Mouse (Mus musculus) thymus, postnatal 0 days (tissue): ENCODE data around the gene Dnph1. TPM values are rescaled to one million over a fixed set of nuclear protein-coding genes. Genes with fewer than 3 reads are reported as not detected.

Experiments
- DNase-seq: peaks from one replicate; pipeline ENCODE4 v3.0.0-alpha.2; 2015; ENCODE audit warnings: low spot score
- polyA plus RNA-seq: library from polyadenylated mRNA; unstranded; fragments of >200 nt; fragmentation: Nextera tagmentation; extraction: Ambion mirVana; gene quantifications from 2 replicates; pipeline ENCODE4 v1.2.1, GENCODE M21; 2015

Gene Dnph1
- polyA plus RNA-seq, 1 experiment from 2014 or later: 28.3 TPM

DNA sequence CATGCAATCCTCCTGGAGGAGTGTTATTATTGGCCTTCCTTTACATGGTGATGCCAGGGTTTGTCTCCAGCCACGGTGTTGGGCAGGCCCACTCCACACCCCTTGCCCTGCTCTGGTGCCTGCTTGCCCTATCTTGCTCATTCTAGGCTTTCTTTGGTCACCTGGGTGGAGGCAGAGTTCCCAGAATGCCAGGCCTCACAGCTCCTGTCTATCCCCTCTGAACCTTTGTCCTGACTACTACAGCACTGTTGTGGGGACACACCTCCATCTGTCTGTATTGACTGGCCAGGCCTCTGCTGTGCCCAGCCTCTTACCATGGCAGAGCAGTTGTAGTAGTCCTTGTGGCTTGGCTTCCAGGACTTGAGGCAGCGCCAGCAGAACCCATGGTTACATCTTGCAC lies 6.3 kb downstream of the Dnph1 start:
- no peak for DNase-seq

DNA sequence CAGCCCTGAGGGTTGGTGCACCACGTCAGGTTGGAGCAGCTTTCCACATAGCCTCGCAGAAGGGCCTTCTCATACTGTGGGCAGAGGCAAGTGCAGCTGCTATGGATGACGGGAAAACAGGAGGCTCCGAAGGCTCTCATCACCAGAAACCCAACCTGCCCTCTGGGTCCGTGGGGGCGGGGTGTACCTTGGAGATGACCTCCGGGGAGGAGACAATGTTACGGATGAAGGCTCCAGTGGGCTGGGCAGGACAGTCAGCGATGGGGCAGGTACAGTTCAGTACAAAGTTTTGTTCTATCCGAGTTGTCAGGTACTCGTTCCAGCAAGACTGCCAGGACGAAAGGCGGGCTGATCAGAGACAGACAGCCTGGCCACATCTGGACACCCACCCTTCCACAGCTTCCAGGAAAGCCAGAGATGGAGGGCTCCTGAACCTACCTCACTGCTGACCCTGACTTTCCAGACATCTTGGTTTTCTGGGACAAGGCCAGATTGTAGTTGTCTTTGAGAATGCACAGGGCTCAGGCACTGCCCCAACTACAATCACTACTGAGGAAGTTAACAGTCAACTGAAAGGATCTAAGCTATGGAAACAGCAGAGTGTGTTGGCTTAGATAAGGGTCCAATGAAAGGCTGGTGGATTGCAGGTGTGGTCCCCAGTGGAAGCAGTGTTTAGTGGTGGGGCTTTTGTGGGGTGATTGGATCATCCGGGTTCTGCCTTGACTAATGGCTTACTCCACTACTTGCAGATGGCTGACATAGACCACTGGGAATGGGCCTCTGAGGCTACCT lies 7.5 kb downstream of the Dnph1 start:
- DNase-seq: no peak

DNA sequence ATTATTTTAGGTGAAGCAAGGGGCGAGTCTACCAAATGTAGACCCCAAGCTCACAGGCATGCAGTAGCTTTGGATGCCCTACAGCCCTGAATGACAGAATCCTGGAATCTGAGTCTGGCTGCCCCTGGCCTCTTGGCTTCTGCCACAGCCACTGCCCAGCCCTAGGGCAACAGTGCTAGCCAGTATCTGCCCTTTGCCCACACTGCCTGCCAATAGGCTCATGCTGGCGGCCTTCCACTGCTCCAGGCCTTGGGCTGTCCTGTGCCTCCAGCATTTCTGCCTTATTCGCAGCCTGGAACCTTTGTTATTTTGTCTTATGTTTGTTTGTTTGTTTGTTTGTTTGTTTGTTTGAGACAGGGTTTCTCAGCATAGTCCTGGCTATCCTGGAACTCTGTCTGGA lies 9.1 kb downstream of the Dnph1 start:
- DNase-seq: no peak

DNA sequence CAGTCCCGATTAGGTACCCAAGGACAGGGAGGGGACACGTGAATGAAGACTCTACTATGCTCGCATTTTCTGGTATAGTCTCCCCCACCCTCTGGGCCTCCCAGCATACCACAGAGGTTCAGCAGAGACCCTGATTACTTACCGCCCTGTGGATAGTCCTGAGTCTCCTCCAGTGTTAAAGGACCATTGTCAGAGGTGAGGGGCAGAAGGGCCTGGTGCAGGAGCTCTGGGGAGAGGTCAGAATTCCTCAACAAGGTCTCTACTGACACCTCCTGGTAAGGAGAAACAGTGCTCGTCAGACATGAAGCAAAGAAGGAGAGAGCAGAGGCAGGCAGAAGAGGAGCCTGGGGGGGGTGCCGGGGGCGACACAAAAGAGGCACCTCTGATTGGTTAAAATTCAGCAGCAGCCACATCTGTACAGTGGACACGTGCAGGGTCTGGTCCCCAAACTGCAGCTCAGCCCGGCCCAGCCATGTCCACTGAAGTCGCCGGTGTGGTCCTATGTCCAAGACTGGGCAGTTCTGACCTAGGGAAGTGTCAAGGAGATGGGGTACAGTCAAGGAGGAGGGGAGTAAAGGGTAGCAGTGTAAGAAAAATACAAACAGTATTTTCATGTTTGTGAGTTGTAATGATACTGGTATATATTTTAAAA lies 14.7 kb downstream of the Dnph1 start:
- peak; percentile 18 for DNase-seq

DNA sequence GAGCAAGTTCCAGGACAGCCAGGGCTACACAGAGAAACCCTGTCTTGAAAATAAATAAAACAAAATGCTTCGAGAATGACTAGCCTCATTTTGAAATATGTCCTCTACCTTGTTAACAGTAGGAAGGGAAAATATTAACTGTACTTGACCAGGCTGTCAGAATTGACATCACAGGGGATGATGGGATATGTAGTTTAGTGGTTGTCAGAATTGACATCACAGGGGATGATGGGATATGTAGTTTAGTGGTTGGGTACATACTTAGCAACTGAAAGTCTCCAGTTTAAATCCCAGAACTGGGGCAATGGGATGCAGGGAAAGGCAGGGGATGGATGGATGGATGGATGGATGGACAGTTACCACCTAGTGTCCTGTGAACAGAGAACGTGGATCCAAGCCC lies 16.8 kb downstream of the Dnph1 start:
- no peak for DNase-seq

DNA sequence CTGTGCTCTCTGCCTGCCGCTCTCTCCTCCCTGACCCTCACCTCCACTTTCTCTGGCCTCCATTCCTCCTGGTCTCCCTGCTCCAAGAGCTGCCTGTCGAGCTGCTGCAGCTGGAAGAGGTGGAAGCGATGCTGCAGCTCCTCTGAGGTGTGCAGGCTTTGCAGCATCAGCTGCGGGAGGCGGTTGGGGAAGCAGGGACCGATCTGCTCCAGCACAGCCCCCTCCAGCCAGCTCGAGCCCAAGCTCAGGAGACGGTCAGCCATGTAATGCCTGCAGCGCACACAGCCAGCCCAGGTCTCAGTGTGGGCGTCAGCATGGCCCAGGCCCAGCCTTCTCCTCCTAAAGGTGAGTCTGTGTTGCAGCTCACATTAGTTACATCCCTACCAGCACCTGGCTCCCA lies 23.5 kb downstream of the Dnph1 start:
- no peak for DNase-seq

DNA sequence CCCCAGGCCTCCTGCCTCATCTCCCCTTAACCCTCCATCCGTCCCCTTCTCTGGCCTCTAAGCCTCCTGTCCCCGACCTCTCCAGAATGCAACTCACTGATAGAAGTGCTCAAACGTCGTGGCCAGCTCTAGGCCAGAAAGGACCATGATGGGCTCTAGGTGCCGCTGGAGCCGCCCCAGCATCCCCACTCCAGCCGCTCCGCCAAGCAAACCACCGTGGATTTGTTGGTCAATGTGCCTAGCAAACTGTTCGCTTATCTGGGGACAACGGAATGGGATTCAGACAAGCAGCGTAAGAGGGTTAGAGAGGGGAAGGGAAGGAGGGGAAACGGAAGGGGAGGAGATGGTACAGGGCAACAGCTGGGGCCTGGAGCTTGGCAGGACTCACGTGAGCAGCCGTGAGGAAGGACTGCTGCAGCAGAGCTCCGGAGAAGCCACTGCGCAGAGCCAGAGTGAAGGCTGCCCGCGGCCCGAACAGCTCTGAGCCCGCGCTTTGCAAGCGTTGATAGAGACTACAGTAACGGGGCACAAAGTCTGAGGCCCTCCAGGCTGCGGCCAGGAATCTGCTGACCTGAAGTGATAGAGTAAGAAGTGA lies 24.0 kb downstream of the Dnph1 start:
- peak; percentile 42 for DNase-seq

DNA sequence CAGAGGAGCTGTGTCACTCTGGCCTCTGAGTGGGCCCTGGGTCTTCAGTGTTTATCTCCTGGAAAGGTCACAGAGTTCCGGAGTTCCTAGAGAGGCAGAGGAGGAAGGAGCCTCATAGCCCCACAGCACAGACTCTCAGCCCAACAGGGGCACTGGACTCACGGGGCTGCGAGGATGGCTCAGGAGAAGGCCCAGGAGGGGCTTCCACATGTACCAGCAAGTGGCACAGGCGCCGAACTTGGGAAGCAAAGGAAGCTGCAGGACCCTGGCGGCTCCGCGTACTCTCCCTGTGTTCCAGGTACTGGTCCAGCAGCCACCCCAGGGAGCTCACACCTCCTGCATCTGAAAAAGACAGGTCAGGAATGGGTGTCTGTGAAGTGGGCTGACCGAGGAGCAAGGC lies 24.7 kb downstream of the Dnph1 start:
- no peak for DNase-seq

DNA sequence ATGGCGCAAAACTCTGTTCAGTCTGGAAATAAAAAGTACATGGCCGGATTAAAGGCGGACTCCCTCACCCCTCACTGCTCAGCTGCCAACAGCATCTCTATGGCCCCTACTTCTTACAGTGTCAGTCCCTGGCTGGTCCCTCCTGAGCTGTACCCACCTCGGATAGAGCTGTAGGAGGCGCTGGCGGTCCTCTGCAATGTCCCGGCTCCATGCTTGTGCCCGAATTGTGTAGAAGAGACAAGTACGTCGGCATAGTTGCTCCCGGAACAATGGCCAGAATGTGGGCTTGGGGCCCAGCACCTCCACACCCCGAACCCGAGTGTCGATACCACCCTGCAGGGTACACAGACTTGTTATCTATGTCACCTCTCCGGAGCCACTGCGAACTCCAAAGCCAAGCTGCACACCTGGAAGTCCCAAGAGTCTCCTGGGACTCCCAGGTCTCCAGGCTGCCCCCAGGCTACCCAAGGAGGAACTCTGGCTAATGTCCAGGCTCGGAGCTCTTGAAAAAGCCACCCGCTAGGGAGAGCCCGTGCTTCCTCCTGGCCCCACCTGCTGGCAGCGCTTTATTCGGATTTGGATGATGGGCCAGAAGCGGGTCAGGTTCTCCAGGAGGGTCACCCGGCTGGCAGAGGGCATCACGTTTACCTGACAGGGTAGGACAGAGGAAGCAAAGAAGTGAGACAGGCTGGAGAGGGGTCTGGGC lies 25.6 kb downstream of the Dnph1 start:
- DNase-seq: no peak

DNA sequence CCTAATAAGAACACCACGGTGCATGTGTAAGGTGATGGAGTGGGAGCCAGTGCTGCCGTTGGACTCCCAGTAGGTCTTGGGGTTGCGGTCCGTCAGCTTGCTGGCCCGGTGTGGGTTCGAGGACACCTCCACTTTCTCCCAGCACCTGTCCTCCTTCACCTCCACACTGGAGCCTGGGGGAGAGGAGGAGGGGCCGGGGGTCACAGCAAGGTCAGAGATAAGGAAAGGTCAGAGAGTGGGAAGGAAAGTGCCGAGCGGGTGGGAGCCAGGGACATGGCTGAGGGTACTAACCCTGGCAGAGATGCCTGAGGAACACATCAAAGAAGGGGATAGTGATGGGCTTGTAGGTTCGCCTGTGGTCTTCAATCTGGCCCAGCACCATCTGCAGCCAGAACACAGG lies 28.6 kb downstream of the Dnph1 start:
- DNase-seq: no peak

DNA sequence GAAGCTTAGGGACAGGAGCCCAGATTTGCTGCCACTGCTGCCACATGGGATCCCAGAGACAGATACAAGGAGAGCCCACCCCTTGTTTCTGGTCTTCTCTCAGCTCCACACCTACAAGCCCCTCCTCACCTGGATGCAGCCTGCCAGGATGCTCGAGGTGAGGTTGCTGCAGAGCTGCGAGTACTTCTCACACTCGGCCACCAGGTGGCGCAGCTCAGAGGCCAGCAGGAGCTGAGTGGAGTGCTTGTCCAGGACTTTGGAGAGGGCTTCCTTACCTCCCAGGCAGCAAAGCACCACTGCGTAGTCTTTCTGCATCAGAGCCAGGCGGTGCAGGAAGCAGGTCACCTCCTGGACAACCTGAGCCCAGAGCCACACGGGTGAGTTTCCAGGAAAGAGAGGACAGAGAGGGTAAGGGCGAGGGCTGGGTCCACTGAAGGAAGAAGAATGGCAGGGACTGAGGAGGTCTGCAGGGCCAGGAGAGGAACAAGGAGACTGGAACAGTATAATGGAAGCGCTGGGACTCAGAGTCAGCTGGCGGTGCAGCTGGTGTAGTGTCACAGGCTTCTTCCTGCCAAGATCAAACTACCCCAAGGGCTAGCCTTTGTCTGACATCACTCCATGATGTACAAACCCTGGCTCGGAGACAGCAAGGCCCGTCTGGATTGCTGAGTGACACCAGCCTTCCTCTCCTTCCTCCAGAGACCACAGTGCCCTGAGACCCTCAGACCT lies 29.2 kb downstream of the Dnph1 start:
- peak; percentile 74 for DNase-seq

DNA sequence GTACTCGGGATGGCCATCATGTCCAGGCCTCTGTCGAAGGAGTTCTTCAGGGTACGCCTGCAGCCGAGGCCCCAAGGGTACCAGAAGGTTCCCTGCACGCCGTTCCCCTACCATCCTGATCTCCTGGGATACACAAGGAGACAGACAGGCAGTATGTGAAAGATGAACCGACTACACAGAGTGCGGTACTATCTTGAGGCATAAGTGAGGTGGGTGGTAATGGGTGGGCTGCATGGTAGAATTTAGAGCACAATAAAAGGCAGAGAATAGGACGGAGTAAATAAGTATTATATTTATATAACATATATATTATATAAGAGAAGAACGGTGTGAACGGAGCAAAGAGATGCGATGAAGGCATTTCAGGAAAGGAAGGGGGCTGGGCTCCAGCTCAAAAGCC lies 47.1 kb downstream of the Dnph1 start:
- no peak for DNase-seq

DNA sequence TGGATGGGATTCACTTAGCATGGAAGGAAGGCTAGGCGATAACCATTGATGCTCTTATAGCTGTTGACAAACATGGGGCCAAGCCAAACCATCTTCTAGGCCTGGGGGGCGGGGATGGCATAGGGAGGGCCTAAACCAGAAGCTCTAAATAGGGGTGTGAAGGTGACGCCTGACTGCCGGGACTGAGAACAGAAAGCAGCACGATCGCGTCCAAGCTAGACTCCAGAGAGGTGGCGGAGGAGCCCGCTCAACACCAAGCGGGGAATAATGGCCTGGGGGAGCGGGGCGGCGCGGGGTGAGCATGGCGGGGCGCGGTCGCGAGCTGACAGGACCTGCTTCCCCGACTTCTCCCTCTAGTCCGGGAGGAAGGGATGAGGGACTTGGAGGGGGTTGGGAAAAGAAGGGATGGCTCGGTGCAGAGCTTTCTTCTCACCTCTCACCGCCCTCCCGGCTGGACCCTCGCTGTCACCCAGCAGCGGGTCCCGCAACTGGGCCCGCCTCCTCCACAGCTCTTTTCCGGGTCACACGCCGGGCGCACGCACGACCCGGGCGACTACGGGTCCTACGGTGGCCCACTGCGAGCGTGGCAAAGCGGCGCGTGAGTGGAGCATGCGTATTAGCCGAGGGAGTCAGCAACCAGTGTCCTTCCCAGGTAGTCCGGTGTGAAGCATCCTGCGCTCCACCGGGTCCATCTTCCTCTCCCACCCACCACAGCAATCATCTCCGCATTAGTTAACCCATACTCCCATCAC lies 49.5 kb downstream of the Dnph1 start, which contains the start of gene Cul9:
Gene Cul9 (minus strand): TSS at position 576 of the 752 bp plus-strand sequence.
- peak; percentile 18 for DNase-seq

DNA sequence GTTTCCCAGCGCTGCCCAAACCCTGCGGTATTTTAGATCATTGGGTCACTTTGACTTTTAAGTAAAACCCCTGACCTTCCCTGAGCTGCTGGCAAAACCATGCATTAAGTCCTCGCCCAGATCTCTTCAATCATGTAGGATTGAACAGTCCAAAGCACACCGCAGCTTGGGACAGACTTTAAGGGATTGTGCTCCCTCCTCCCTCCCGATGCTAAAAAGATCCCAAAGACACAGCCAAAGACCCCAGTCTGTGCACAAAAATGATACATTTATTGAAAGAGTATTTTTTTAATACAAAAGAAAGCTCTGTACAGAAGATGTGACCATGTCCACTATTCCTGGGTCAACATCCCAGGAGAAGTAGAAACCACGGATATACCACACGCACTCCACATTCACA lies 50.1 kb downstream of the Dnph1 start:
- no peak for DNase-seq

DNA sequence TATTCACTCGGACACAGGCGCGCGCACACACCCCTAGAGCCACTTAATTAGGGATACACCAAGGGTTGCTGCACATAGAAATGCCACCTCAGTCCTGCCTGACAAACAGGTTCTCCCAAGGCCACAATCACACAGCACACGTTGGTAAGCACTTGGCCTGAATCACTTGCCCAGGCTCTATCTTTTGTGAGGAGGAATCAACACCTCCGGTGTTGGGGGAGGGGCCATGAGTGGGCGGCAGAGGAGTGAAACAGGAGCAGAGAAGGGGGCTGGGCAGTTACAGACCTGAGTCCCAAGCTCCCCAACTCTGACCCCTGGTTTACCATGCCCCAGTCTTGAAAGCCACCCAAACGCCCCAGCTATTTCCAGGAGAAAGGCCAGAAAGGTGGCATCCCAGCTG lies 50.5 kb downstream of the Dnph1 start:
- no peak for DNase-seq

DNA sequence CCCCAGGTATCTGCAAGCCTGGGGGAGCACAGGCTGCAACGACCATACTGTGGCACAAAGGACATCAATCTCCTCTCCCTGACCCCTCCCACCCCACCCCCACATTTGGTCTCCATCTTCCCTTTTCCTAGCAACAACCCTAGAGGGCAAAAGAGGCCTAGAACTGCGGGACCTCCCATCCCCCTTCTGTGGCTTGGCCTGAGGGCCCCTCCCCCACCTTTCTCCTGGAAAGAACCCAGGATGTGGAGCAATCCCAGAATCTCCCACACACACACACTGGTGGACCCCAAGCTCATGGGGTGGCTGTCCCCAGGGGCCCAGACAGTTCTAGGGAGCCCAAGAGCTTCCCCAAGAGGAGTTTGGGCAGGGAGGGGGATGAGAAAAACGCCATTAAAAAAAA lies 51.4 kb downstream of the Dnph1 start:
- no peak for DNase-seq

DNA sequence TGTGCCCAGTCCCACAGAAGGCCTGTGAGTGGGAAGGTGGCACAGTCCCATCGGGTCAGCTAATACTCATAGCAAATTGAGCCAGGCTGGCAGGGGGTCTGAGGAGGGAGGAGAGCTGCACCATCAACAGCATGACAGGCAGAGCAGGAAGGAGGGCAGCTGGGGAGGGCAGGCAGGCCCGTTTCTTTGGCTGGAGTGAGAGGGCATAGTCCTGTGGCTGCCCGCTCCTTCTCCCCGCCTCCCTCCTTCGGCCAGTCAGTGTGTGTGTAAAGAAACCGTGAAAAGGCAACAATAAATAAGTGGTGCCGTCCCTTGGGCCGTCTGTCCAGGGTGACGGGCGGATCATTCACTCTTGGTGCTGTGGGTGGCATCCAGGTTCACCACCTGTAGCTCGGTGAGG lies 52.2 kb downstream of the Dnph1 start:
- no peak for DNase-seq

DNA sequence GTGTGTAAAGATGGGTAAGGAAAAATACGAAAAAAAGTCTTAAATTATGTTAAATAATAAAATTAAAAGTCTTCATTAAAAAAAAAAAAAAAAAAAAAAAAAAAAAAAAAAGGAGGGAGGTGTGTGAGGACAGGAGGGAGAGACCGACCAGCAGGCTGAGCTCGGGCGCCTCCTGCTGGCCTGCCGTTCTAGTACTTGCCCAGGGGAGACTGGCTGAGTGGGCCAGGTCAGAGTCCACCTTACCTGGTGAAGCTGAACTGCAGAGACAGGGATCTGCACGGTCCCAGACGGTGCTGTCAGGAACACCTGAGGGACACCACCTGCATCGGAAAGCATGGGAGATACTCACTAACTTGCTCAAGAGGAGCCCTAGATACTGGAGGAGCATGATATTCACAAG lies 52.7 kb downstream of the Dnph1 start:
- DNase-seq: no peak
